Mouse (Mus musculus): Measurements from ENCODE around the gene Pld6.
A peak's percentile ranks its signal among the peaks of the same experiment; 100 is the strongest.

The Pld6 gene

DNA sequence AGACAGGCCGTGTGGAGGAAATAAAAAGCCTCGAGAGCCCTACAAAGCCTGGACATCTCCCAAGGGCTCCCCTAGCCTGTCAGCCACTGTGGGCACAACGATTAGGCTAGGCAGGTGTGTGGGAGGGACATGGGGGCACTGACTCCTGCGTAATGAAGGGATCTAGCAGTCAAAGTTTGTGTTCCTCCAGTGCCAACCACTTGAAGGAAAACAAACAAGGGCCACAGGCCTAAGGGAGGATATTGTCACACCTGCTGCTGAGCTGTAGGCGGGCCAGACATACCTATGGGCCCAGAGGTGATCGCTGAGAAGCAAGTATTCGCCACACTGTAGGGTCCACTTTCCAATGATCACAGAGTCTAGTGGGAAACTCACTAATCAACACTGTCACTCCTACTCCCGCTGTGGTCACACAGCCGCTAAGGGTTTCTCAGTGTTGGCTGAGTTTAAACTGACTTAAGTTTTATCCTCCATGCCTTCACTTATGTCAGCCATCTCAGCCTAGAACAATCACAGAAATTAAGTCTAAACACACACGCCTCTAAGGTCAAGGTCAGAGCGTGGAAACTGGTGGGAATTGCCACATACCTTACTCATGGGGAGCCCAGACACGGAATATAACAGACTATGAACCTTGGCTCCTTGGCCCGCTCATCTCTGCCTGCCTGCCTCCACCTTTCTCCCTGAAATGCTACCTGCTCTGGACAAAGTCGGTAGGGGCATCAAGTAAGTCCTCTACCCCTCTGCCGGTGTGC, 824 bp downstream of the Pld6 start:
- no peak for DNase-seq (ENCODE audit: low spot score)

DNA sequence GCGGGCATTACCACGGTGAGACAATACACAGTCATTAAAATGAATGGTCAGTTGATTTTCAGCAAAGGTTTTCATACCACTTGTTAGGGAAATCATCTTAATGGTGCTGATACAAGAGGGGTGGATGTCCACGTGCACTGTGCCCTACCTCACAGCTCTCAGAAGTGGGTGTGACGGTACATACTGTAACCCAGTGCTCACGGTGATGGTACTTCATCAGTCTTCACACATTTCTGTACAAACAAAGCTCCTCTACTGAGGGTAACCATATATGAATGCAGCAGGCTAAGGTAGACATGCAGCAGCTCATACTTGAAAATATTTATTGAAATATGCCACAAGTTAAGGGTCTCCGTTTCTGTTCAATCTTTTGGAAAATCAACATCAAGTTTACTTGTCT, 3.9 kb downstream of the Pld6 start:
- no peak for DNase-seq (ENCODE audit: low spot score)

DNA sequence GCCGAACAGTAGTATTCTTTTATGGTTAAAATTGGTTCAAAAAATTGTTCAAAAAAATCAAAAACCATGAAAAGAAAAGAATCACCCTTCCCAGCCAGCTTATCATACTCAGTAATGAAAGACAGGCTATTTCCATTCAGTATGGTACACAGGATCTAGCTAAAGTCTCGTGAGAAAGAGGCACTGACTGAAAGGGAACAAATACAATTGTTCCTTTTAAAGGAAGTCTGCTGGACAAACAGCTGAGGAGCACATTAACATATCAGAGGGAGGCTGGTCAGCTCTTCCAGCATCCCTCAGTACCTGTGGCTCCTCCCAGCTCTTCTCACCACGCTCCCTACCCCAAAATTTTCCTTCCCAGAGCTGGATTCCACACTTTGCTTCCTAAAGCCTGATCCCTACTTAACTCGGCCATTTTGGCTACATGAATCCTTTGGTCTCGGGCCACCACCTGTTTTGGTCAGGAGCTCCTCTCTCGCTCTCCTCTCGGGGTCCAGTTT, 5.3 kb downstream of the Pld6 start:
- no peak for DNase-seq (ENCODE audit: low spot score)

DNA sequence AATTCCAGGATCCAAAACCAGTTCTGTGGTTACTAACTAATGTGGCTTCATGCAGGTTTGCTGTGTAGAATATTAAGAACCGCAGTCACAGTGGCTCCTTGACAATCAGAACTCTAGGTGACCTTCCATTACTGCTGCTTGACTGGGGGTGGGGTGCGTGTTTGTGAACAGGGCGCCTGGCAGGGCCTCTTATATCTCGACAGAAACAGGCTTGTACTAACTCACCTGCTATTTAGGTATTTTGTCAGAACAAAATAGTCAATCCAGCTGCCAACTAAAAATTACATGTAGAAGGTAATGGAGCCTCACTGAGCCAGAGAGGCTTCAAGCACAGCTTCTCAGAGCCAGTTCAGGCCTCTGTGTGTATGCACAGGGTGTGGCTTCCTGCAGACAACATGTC, 7.2 kb downstream of the Pld6 start:
- no peak for DNase-seq (ENCODE audit: low spot score)

DNA sequence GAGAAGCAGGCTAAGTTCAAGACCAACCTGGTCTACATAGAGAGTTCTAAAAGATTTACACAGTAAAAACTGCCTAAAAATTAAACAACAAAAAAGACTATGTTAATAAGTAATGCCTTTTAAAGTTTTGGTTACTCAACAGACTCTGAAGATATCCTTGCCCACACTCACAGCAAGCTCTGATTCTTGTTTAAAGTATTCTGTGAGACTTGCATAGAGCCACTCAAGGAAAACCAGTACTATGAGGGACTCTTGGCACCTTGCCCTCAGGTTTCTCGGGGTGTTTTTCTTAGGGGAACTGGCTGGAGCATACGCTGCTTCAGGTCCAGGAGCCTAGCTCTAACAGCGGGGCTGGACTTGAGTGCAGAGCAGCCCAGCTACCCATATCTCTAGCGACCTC, 8.0 kb downstream of the Pld6 start:
- DNase-seq (ENCODE audit: low spot score): no peak

DNA sequence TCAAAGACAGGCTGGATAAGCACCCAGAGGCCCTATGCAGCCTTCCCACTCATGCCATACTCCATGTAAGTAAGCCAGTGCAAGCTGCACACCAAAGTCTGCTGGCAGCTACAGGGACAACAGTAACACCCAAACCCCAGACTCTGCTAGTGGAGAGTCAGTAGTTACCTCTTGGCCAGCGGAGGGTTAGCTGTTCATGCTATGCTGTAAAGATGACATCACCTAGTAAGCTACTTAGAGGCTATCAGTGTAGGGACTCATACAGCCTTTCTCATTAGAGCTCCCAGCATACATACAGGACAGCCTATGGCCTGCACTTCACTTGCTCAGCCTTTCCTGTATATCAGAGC, 8.6 kb downstream of the Pld6 start:
- DNase-seq (ENCODE audit: low spot score): no peak

DNA sequence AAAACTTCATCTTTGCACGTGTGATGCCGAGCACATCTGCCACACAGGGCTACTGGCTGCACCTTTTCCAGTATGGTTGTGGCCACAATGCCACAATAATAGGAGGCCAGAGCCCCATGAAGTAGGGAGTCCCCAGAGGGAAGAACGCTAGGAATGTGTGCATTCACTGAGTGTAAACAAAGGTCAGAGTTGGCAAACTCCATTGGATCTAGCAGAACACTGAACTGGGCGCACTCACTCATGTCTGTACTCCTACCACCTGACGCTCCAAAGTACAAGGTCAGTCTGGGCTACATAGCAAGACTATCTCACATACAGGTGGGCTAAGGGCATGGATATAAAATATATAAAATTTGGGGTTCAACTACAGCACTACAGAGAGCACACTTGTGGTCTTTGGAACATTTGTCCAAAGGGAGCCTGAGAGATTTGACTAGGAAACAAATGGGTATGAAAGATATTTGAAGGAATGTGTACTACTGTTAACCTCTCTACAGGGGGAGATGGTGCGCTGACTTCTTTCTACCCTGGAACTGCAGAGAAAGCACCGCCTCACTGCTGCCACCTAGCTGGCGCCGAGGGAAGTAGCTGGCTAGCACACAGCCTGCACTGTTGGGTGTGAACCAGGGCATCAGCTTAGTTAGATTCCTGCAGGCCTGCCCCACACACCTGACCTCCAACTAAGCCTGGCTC, 9.1 kb downstream of the Pld6 start:
- DNase-seq (ENCODE audit: low spot score): peak; percentile 71

DNA sequence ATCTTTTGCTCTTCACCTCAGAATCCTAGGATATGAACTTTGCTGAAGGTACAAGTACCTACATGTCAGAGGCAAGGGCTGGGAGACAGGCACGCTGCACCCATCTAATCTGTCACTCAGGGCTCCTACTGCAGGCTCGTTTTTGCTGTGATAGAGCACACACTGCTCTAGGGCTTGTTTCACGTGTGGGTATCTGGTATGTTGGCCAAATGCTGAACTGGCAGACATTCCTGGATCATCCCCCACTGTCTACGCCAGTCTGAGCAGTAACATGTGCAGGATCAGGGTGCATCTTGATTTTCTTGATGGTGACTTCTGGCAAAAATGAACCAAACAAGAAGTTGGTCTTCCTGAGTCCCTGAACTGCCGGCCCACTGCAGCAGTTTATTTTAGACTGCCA, 10.2 kb downstream of the Pld6 start:
- DNase-seq (ENCODE audit: low spot score): no peak

DNA sequence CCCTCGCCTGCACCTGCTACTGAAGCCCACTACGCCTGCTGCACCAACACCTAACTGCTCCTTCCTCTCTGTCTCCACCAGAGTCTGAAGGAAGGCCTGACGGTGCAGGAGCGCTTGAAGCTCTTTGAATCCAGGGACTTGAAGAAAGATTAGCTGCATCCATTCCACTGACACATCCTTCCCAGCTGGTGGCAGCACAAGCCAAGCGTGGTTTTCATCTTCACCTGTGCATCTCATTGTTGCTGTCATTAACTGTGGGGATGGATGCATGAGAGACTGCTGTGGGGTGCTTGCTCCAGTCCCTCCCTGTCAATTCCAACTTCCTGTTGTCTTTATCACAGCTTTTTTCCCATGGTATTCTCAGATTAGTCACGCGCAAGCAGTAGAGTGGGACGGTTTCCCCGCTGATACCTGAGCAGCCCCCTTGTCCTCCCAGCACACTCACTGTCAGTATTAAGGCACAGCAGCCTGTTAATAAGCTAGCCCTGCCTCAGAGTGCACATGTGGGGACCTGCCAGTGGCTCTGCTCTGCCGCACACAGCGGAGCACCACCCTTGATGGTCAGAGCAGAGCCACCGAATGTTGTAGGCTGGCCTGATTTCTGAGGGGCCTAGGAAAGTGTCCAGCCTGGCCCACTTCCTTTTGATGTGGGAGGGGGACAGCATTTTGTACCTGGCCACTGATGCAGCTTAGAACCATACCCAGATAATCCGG, 11.9 kb downstream of the Pld6 start:
- DNase-seq (ENCODE audit: low spot score): no peak

DNA sequence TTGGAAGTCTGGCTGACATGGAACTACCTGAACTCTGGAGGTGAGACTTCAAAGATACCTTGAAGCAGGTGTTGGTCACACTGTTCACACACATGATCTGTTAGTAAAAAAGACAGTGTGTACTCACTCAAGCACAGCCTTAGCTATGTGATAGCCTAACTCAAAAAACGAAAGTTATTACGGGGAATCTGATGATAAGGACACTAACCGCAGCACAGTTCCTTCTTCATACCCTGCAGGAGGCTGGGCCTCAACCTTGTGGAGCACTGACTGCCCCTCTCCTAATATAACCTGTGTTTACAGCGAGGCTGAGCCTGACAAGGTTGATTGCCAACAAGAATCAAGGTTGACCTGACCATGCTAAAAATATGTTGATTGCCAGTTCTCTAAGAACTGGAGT, 12.9 kb downstream of the Pld6 start:
- no peak for DNase-seq (ENCODE audit: low spot score)

DNA sequence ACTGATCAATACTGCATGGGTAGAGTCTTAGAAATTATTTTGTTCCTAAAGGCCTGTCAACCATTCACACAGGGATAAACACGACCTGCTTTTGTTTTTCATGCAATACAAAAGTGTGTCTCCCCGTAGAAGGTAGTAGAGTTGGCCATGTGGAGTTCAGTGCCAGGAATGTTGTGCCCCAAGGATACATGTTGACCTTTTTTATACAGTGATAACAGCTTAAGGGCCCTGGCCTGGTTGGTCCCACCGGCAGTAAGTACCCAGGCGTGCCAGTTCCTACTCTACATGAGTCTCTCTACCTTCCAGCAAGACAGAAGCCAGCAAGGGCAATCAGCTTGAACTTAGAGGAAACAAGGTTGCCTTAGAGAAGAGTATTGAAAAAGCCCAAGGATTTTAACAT, 14.5 kb downstream of the Pld6 start:
- DNase-seq (ENCODE audit: low spot score): no peak

DNA sequence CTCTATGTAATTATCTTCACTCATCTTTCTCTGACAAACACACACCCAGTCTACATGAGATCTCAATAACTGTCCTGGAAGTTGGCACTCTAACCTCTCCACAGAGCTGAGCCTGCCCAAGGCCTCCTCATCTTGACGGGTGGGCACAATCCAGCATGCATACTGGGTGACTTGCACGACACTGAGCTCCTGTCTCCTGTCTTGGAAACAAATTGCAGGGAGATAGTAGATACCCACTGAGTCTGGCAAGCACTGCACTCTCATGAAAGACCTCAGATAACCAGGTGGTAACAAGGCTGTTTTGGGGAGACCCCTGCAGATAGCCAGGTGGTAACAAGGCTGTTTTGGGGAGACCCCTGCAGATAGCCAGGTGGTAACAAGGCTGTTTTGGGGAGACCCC, 15.2 kb downstream of the Pld6 start:
- no peak for DNase-seq (ENCODE audit: low spot score)

DNA sequence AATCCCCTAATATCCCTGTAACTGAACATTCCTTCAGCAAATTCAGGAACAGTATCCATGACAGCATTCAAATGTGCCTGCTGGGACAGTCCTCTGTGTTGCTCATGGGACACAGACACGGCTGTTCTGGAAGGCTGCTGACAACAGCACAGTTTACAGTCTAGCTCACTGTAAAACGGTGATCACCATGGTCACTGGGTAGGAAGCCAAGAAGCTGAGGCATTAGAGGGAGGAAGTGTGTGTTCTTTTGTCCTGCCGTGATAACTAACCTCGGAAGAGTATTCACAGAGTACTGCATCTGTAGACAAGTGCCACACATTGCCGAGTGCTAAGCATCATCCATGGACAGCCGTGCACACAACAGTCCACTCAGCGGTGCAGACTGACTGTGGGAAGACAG, 16.7 kb downstream of the Pld6 start:
- no peak for DNase-seq (ENCODE audit: low spot score)

DNA sequence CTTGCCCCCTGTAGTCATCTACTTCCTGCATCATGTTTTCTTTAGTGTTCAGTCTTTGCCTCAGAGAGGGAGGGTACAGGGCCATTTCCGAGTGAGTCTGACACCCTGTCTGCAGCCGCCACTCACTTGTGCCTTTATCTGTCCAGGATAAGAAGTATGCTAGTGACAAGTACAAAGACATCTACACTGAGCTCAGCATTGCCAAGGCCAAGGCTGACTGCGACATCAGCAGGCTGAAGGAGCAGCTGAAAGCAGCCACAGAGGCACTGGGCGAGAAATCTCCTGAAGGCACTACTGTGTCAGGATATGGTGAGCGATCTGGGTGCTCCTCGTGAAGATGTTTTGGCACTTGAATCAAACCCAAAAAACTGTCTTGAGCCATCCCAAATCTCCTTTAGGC, 17.7 kb downstream of the Pld6 start:
- DNase-seq (ENCODE audit: low spot score): no peak

DNA sequence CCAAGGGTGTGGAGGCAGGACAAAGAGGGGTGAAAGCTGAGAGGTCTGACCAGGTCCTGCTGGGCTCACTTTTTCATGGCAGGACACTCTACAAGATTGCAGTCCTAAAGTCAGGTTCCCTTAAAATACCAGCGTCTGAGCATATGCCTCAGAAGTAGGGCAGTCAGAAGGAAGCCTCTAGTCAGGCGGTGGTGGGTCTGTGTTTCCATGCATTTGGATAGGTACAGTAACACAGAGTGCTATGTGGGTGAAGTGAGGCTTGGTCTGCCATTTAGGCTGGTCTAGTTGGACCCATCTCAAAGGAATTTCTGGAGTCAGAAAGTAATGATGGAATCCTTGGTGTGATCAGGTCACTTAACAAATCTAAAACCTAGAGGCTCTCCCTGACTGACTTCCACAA, 18.1 kb downstream of the Pld6 start:
- DNase-seq (ENCODE audit: low spot score): no peak

DNA sequence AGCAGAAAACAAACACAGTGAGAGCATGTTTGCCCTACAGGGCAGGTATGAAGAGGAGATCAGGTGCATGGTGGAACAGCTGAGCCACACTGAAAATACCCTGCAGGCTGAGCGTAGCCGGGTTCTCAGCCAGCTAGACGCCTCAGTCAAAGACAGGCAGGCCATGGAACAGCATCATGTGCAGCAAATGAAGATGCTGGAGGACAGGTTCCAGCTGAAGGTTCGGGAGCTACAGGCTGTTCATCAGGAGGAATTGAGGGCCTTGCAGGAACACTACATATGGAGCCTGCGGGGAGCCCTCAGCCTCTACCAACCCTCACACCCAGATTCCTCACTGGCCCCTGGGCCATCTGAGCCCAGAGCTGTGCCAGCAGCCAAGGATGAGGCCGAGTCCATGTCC, 26.6 kb downstream of the Pld6 start:
- no peak for DNase-seq (ENCODE audit: low spot score)

DNA sequence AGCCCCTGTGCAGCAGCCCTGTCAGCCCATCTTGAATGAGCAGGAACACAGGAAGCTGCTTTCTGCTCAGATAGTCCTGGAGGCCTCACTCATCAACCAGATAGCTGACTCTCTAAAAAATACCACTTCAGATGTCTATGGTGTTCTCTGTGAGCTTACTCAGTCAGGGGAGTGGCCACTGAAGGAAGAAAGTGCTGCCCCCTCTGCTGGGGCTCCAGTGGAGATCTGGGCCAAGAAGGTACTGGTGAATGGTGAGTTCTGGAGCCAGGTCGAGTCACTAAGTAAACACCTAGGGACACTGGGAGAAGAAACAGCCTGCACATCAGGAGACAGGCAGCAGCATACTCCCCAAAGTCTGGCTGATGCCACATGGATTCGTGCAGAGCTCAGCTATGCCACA, 27.8 kb downstream of the Pld6 start:
- no peak for DNase-seq (ENCODE audit: low spot score)

DNA sequence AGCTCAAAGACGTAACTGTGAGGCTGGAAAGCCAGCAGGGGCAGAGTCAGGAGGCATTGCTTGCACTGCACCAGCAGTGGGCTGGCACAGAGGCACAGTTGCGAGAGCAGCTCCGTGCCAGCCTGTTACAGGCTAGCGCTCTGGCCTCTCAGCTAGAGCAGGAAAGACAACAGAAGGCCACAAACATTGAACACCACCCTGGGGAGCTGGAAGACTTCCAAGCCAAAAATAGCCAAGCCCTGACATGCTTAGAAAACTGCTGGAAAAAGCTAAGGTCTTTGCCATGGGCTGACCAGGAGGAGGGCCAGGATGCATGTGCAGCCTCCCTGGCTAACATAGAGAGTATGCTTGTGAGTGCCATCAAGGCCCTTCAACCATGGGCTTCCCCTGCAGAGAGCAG, 28.3 kb downstream of the Pld6 start:
- DNase-seq (ENCODE audit: low spot score): no peak

DNA sequence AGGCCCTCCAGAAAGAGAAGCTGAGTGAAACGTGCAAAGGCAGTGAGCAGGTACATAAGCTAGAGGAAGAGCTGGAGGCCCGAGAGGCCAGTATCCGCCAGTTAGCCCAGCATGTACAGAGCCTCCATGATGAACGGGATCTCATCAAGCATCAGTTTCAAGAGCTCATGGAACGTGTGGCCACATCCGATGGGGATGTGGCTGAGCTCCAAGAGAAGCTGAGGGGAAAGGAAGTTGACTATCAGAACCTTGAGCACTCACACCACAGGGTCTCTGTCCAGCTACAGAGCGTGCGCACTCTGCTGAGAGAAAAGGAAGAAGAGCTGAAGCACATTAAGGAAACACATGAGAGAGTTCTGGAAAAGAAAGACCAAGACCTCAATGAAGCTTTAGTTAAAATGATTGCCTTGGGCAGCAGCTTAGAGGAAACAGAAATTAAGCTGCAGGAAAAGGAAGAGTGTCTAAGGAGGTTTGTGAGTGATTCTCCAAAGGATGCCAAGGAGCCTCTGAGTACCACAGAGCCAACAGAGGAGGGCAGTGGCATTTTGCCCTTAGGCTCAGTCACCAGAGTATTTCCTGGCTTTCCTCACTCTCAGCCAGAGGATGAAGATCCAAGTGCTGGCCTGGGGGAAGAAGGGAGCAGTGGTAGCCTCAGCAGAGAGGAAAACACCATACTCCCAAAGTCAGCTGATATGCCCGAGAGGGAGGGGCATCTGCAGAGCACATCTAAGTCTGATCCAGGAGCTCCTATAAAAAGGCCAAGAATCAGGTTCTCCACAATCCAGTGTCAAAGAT, 29.1 kb downstream of the Pld6 start:
- DNase-seq (ENCODE audit: low spot score): no peak

DNA sequence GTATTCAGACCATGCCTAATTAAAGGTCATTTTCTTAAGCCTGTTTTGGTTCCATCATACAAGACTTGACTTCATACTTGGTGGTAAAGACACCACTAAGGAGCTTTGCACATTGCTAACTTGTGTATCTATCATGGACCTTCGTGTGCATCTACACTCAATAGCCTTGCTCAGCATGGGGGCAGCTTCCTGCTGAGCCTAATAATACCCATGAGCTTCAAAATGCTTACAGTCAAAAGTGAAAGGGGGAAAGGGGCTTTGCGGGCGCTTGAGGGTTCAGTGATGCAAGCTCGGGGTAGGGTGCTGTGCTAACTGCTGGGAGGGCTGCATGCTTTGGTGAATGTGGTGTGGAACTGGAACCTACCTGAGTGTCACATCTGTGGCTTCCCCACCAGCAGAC, 31.1 kb downstream of the Pld6 start:
- no peak for DNase-seq (ENCODE audit: low spot score)

DNA sequence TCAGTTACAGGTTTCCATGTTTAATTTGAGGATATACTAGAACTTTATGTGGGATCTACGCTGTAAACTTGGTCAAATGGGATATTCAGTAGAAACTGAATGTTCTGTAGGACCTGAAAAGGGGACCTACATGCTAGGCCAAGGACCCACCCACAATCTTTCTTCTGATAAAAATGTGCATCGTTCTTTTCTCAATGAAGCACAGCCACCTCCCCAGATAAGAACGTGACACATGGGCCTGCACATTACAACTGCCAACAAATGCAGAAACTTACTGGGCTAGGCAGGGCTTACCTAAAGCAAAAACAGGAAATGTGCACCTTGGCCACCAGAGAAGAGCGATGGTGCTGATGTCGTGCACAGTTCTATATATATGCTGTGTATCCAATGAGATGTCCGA, 32.9 kb downstream of the Pld6 start:
- no peak for DNase-seq (ENCODE audit: low spot score)

DNA sequence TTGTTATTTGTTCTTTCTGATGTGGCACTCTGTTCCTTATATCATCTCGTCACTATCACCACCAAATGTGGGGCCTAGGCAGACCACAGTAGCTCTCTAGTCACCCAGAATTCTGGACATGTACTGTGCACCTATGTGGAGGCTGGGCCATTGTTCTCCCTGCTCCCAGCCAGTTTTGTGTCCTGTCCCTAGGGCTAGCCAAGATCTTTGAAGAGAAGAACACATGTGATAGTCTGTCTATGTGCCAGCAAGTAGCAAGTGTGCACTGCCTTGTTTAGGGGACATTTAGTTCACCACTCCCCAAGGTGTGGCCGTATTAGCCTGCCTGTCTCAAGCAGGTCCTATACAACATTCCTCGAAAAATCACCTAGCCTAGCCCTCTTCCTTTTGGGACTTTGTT, 38.4 kb downstream of the Pld6 start:
- DNase-seq (ENCODE audit: low spot score): no peak

DNA sequence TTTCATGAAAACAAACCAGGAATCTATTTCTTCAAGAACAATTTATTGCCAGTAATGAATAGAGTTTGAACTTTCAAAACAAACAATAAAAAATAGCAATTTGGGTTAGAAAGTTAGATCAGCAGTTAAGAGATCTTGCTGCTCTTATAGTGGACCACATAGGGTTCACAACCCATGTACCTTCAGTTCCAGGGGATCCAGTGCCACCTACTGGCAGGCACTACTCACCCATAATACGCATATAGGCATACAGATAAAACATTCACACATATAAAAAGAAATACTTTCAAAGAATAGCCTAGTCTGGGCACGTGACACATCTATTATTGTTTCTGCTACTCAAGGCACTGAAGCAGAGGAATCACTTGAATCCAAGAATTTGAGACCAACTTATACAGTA, 40.8 kb downstream of the Pld6 start:
- no peak for DNase-seq (ENCODE audit: low spot score)

Data from urinary bladder, postnatal 25 days (tissue).